Mouse (Mus musculus) limb, embryonic 14.5 days (tissue): Measurements from ENCODE around the gene Gm11034. TPM values are rescaled to one million over a fixed set of nuclear protein-coding genes. Genes with fewer than 3 reads are reported as not detected.

Experiments
- ATAC-seq: fragments of 200-750 bp; cut with Nextera tagmentation; 2 replicates; pipeline ENCODE4 v1.8.0; 2017; ENCODE audit warnings: low read depth, moderate number of reproducible peaks, moderate TSS enrichment; ENCODE audit not compliant: low FRiP score
- DNase-seq: peaks from one replicate; pipeline ENCODE4 v3.0.0-alpha.2; 2015; ENCODE audit warnings: low spot score
- H3K27ac ChIP-seq: fragments of 300-500 bp; sonication (generic); replicated peaks from 2 replicates; pipeline ENCODE4 v1.5.1; 2014; ENCODE audit warnings: low read depth, mild to moderate bottlenecking, low read length, moderate library complexity, mixed read lengths
- H3K27me3 ChIP-seq: fragments of 300-500 bp; sonication (generic); 2 replicates; pipeline ENCODE4 v1.6.1; 2014; ENCODE audit warnings: low read length, mixed read lengths; ENCODE audit not compliant: control insufficient read depth, insufficient read depth
- H3K36me3 ChIP-seq: fragments of 300-500 bp; sonication (generic); 2 replicates; pipeline ENCODE4 v1.6.1; 2014; ENCODE audit warnings: mild to moderate bottlenecking, low read length, moderate library complexity, mixed read lengths; ENCODE audit not compliant: control insufficient read depth, insufficient read depth
- H3K4me1 ChIP-seq: fragments of 300-500 bp; sonication (generic); 2 replicates; pipeline ENCODE4 v1.6.1; 2014; ENCODE audit warnings: antibody characterized with exemption, low read length, mixed read lengths; ENCODE audit not compliant: control insufficient read depth, insufficient read depth
- H3K4me2 ChIP-seq: fragments of 300-500 bp; sonication (generic); replicated peaks from 2 replicates; pipeline ENCODE4 v1.6.1; 2014; ENCODE audit warnings: low read depth, mild to moderate bottlenecking, low read length, moderate library complexity; ENCODE audit not compliant: severe bottlenecking
- H3K4me3 ChIP-seq: fragments of 300-500 bp; sonication (generic); replicated peaks from 2 replicates; pipeline ENCODE4 v1.5.1; 2014; ENCODE audit warnings: low read length
- H3K9ac ChIP-seq: fragments of 300-500 bp; sonication (generic); 2 replicates; pipeline ENCODE4 v1.6.1; 2014; ENCODE audit warnings: mild to moderate bottlenecking, low read depth, low read length, moderate library complexity; ENCODE audit not compliant: severe bottlenecking
- H3K9me3 ChIP-seq: fragments of 300-500 bp; sonication (generic); 2 replicates; pipeline ENCODE4 v1.6.1; 2016; ENCODE audit warnings: low read length; ENCODE audit not compliant: control insufficient read depth
- POLR2A ChIP-seq: fragments of 200-500 bp; IDR thresholded peaks from 2 replicates; pipeline ENCODE4 v1.8.0; 2012; ENCODE audit warnings: inconsistent platforms, mild to moderate bottlenecking, moderate library complexity, borderline replicate concordance; ENCODE audit not compliant: insufficient read depth, insufficient read length; ENCODE audit errors: extremely low read depth
- WGBS: fragments of 180-500 bp; shearing (Covaris S2); extraction: QIAGEN DNeasy Blood & Tissue Kit; methylation state at CpG from one replicate; pipeline ENCODE4 v1.1.7; 2014; 5-methylcytosine and 5-hydroxymethylcytosine counted together
- polyA plus RNA-seq, 2 experiments: library from polyadenylated mRNA; depleted of rRNA in 1 of 2; stranded (reverse) in 1 of 2; unstranded in 1 of 2; fragments of >200 nt; fragmentation: Nextera tagmentation in 1 of 2; extraction: Ambion mirVana in 1 of 2; gene quantifications; 2 replicates each; pipeline versions ENCODE4 v1.2.1 to v1.2.3; 2012 to 2014

The Gm11034 gene
- polyA plus RNA-seq, 2 experiments, result not detected

GRCm38 (mm10) chr8:72177346-72177925 lies 36.0 kb downstream of the Gm11034 start:
- peak; percentile 73 for DNase-seq
- Histone ChIP-seq H3K4me3 (no peak overlapping the region), H3K36me3 (peaks cover 85% of the 10 kb centered on the region), H3K27ac (no peak overlapping the region), H3K4me1 (no peaks in the 10 kb centered on the region), H3K27me3 (no peaks in the 10 kb centered on the region), H3K4me2 (no peak overlapping the region), H3K9ac (no peak overlapping the region), H3K9me3 (no peaks in the 10 kb centered on the region)
- TF ChIP-seq POLR2A, result no peak
- 65% methylated on average over 5 of the region's 5 CpGs for WGBS
- no peak; the same call in none of the 2 replicates for ATAC-seq

- no peaks in the 10 kb centered on the region for H3K27me3 ChIP-seq
- H3K4me2 ChIP-seq, result no peak overlapping the region
- peaks cover 70% of the 10 kb centered on the region for H3K36me3 ChIP-seq
- no peak for DNase-seq
- no peak for TF ChIP-seq POLR2A
- no peaks in the 10 kb centered on the region for H3K4me1 ChIP-seq
- H3K27ac ChIP-seq, result no peak overlapping the region
- no peak overlapping the region for H3K9ac ChIP-seq
- 78% methylated on average over 3 of the region's 3 CpGs for WGBS
- H3K4me3 ChIP-seq, result no peak overlapping the region
- no peaks in the 10 kb centered on the region for H3K9me3 ChIP-seq
- no peak for ATAC-seq
Observed at GRCm38 (mm10) chr8:72169681-72170249, 43.7 kb downstream of the Gm11034 start.

GRCm38 (mm10) chr8:72169098-72169668 lies 44.3 kb downstream of the Gm11034 start:
- Histone ChIP-seq H3K9me3 (no peaks in the 10 kb centered on the region), H3K9ac (no peak overlapping the region), H3K4me1 (no peaks in the 10 kb centered on the region), H3K4me3 (no peak overlapping the region), H3K4me2 (no peak overlapping the region), H3K27ac (no peak overlapping the region), H3K36me3 (peaks cover 67% of the 10 kb centered on the region), H3K27me3 (no peaks in the 10 kb centered on the region)
- no peak for DNase-seq
- 76% methylated on average over 3 of the region's 3 CpGs for WGBS
- no peak for ATAC-seq
- no peak for TF ChIP-seq POLR2A

Other genes with a start within 250 kb of the Gm11034 start
- 0.65 and 0.93 TPM in 2 replicates for gene Cyp4f18, start 204.0 kb downstream of the Gm11034 start, polyA plus RNA-seq (2012; rRNA removed)
- 0.88 and 2.6 TPM in 2 replicates for gene Cyp4f18, start 204.0 kb downstream of the Gm11034 start, polyA plus RNA-seq (2014; fragmentation: Nextera tagmentation; extraction: Ambion mirVana)
- not detected in 2 replicates for gene Olfr372, start 172.4 kb downstream of the Gm11034 start, polyA plus RNA-seq (2012; rRNA removed)
- gene Olfr372, start 172.4 kb downstream of the Gm11034 start, polyA plus RNA-seq (2014; fragmentation: Nextera tagmentation; extraction: Ambion mirVana), result not detected in 2 replicates
- gene Olfr373, start 130.5 kb downstream of the Gm11034 start, polyA plus RNA-seq (2012; rRNA removed), result not detected in 2 replicates
- not detected in 2 replicates for gene Olfr373, start 130.5 kb downstream of the Gm11034 start, polyA plus RNA-seq (2014; fragmentation: Nextera tagmentation; extraction: Ambion mirVana)
- not detected in 2 replicates for gene Olfr374, start 106.6 kb downstream of the Gm11034 start, polyA plus RNA-seq (2012; rRNA removed)
- gene Olfr374, start 106.6 kb downstream of the Gm11034 start, polyA plus RNA-seq (2014; fragmentation: Nextera tagmentation; extraction: Ambion mirVana), result 0.14 and 0.23 TPM in 2 replicates
- 311 and 395 TPM in 2 replicates for gene Tpm4, start 78.7 kb downstream of the Gm11034 start, polyA plus RNA-seq (2012; rRNA removed)
- gene Tpm4, start 78.7 kb downstream of the Gm11034 start, polyA plus RNA-seq (2014; fragmentation: Nextera tagmentation; extraction: Ambion mirVana), result 579 and 584 TPM in 2 replicates
- gene Rab8a, start 52.4 kb downstream of the Gm11034 start, polyA plus RNA-seq (2012; rRNA removed), result 85.2 and 142 TPM in 2 replicates
- gene Rab8a, start 52.4 kb downstream of the Gm11034 start, polyA plus RNA-seq (2014; fragmentation: Nextera tagmentation; extraction: Ambion mirVana), result 84.4 and 89.0 TPM in 2 replicates
- gene Hsh2d, start 24.0 kb downstream of the Gm11034 start, polyA plus RNA-seq (2012; rRNA removed), result 0.28 and 0.37 TPM in 2 replicates
- 0.10 and 0.11 TPM in 2 replicates for gene Hsh2d, start 24.0 kb downstream of the Gm11034 start, polyA plus RNA-seq (2014; fragmentation: Nextera tagmentation; extraction: Ambion mirVana)
- not detected in 2 replicates for gene Cib3, start 799 bp downstream of the Gm11034 start, polyA plus RNA-seq (2012; rRNA removed)
- gene Cib3, start 799 bp downstream of the Gm11034 start, polyA plus RNA-seq (2014; fragmentation: Nextera tagmentation; extraction: Ambion mirVana), result not detected in 2 replicates
- gene Fam32a, start 6.1 kb upstream of the Gm11034 start, polyA plus RNA-seq (2012; rRNA removed), result 52.9 and 56.4 TPM in 2 replicates
- 57.4 and 58.9 TPM in 2 replicates for gene Fam32a, start 6.1 kb upstream of the Gm11034 start, polyA plus RNA-seq (2014; fragmentation: Nextera tagmentation; extraction: Ambion mirVana)
- gene Ap1m1, start 26.4 kb upstream of the Gm11034 start, polyA plus RNA-seq (2012; rRNA removed), result 111 and 127 TPM in 2 replicates
- 98.8 and 99.2 TPM in 2 replicates for gene Ap1m1, start 26.4 kb upstream of the Gm11034 start, polyA plus RNA-seq (2014; fragmentation: Nextera tagmentation; extraction: Ambion mirVana)
- 9.8 and 30.0 TPM in 2 replicates for gene Gm10282, start 91.6 kb upstream of the Gm11034 start, polyA plus RNA-seq (2012; rRNA removed)
- gene Gm10282, start 91.6 kb upstream of the Gm11034 start, polyA plus RNA-seq (2014; fragmentation: Nextera tagmentation; extraction: Ambion mirVana), result 26.2 and 28.3 TPM in 2 replicates
- gene Klf2, start 105.4 kb upstream of the Gm11034 start, polyA plus RNA-seq (2012; rRNA removed), result 36.7 and 50.7 TPM in 2 replicates
- gene Klf2, start 105.4 kb upstream of the Gm11034 start, polyA plus RNA-seq (2014; fragmentation: Nextera tagmentation; extraction: Ambion mirVana), result 20.1 and 21.6 TPM in 2 replicates
- 109 and 114 TPM in 2 replicates for gene Eps15l1, start 207.8 kb upstream of the Gm11034 start, polyA plus RNA-seq (2012; rRNA removed)
- gene Eps15l1, start 207.8 kb upstream of the Gm11034 start, polyA plus RNA-seq (2014; fragmentation: Nextera tagmentation; extraction: Ambion mirVana), result 56.5 and 62.0 TPM in 2 replicates
- gene Calr3, start 230.2 kb upstream of the Gm11034 start, polyA plus RNA-seq (2012; rRNA removed), result 0.47 and 0.62 TPM in 2 replicates
- gene Calr3, start 230.2 kb upstream of the Gm11034 start, polyA plus RNA-seq (2014; fragmentation: Nextera tagmentation; extraction: Ambion mirVana), result 1.4 and 1.7 TPM in 2 replicates
- gene 1700030K09Rik, start 230.2 kb upstream of the Gm11034 start, polyA plus RNA-seq (2012; rRNA removed), result 16.2 and 18.3 TPM in 2 replicates
- 13.2 and 13.5 TPM in 2 replicates for gene 1700030K09Rik, start 230.2 kb upstream of the Gm11034 start, polyA plus RNA-seq (2014; fragmentation: Nextera tagmentation; extraction: Ambion mirVana)